Mouse (Mus musculus): ENCODE data around the gene Inhbc. TPM values are rescaled to one million over a fixed set of nuclear protein-coding genes. Genes with fewer than 3 reads are reported as not detected.

Inhbc gene
- polyA plus RNA-seq, 1 experiment from 2014 or later, result not detected

GRCm38 (mm10) chr10:127404701-127405100 is 34.5 kb upstream of the Inhbc start:
- Histone ChIP-seq H3K36me3 (ENCODE audit: control insufficient read depth, insufficient read depth, low read length) (peaks cover 10% of the 10 kb centered on the region), H3K27me3 (ENCODE audit: control insufficient read depth, insufficient read depth, low read length) (no peaks in the 10 kb centered on the region), H3K4me2 (replicated peaks; ENCODE audit: low read depth) (no peak overlapping the region), H3K4me1 (replicated peaks; ENCODE audit: control insufficient read depth, insufficient read depth) (no peaks in the 10 kb centered on the region), H3K9ac (ENCODE audit: low read length) (no peak overlapping the region), H3K9me3 (ENCODE audit: control insufficient read depth, low read length) (no peaks in the 10 kb centered on the region), H3K27ac (replicated peaks) (no peak overlapping the region), H3K4me3 (ENCODE audit: low read depth, low read length) (no peak overlapping the region)
- no peak for TF ChIP-seq CTCF (IDR thresholded peaks at IDR 0.05; ENCODE audit: low read depth)
- no peak for TF ChIP-seq EP300 (optimal IDR thresholded peaks at IDR 0.05)
- DNase-seq (ENCODE audit: low spot score) (no peak), ATAC-seq (ENCODE audit: low FRiP score, low TSS enrichment) (no peak)
- WGBS, result 90% methylated on average over 3 of the region's 3 CpGs

DNA sequence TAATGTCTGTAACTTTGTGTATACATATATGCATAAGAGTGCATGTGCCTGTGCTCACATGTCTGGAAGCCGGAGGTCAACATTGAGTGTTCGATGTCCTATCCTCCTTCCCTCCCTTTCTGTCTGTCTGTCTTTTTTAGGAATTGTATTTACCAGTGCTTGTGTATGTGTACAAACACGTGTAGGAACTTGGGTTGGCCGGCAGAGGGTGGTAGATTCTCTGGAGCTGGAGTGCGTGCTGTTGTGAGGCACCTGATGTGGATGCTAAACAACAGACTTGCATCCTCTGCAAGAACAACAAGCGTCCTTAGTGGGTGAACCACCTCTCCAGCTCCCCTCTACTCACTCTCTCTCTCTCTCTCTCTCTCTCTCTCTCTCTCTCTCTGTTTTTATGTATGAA is 21.5 kb upstream of the Inhbc start:
- Histone ChIP-seq H3K4me1 (replicated peaks; ENCODE audit: control insufficient read depth, insufficient read depth) (no peaks in the 10 kb centered on the region), H3K27me3 (ENCODE audit: control insufficient read depth, insufficient read depth, low read length) (no peaks in the 10 kb centered on the region), H3K9ac (ENCODE audit: low read length) (no peak overlapping the region), H3K4me3 (ENCODE audit: low read depth, low read length) (no peak overlapping the region), H3K9me3 (ENCODE audit: control insufficient read depth, low read length) (no peaks in the 10 kb centered on the region), H3K27ac (replicated peaks) (no peak overlapping the region), H3K4me2 (replicated peaks; ENCODE audit: low read depth) (no peak overlapping the region), H3K36me3 (ENCODE audit: control insufficient read depth, insufficient read depth, low read length) (peaks cover 7% of the 10 kb centered on the region; the same call in 1 of the 2 replicates)
- ATAC-seq (ENCODE audit: low FRiP score, low TSS enrichment) (no peak), DNase-seq (ENCODE audit: low spot score) (no peak)
- 82% methylated on average over 6 of the region's 6 CpGs for WGBS
- TF ChIP-seq CTCF (IDR thresholded peaks at IDR 0.05; ENCODE audit: low read depth), result peak; percentile 32; the same call in 1 of the 2 replicates
- TF ChIP-seq EP300 (optimal IDR thresholded peaks at IDR 0.05), result no peak

- no peaks in the 10 kb centered on the region for H3K27me3 ChIP-seq (ENCODE audit: control insufficient read depth, insufficient read depth, low read length)
- DNase-seq (ENCODE audit: low spot score) (no peak), ATAC-seq (ENCODE audit: low FRiP score, low TSS enrichment) (no peak)
- H3K4me2 ChIP-seq (replicated peaks; ENCODE audit: low read depth), result peak overlapping the region; percentile 77
- H3K36me3 ChIP-seq (ENCODE audit: control insufficient read depth, insufficient read depth, low read length), result no peaks in the 10 kb centered on the region
- 48% methylated on average over 2 of the region's 2 CpGs for WGBS
- TF ChIP-seq EP300 (optimal IDR thresholded peaks at IDR 0.05), result no peak
- no peak for TF ChIP-seq CTCF (IDR thresholded peaks at IDR 0.05; ENCODE audit: low read depth)
- peak overlapping the region; percentile 56; the same call in 1 of the 2 replicates for H3K27ac ChIP-seq (replicated peaks)
- H3K9ac ChIP-seq (ENCODE audit: low read length), result no peak overlapping the region
- no peaks in the 10 kb centered on the region for H3K4me1 ChIP-seq (replicated peaks; ENCODE audit: control insufficient read depth, insufficient read depth)
- no peaks in the 10 kb centered on the region for H3K9me3 ChIP-seq (ENCODE audit: control insufficient read depth, low read length)
- no peak overlapping the region for H3K4me3 ChIP-seq (ENCODE audit: low read depth, low read length)
Observed at GRCm38 (mm10) chr10:127381743-127382134, 11.5 kb upstream of the Inhbc start.

GRCm38 (mm10) chr10:127380767-127381742 is 10.8 kb upstream of the Inhbc start:
- H3K27ac ChIP-seq (replicated peaks), result peak overlapping the region; percentile 97
- H3K4me3 ChIP-seq (ENCODE audit: low read depth, low read length), result peak overlapping the region; percentile 66
- DNase-seq (ENCODE audit: low spot score), result peak; percentile 69
- H3K4me1 ChIP-seq (replicated peaks; ENCODE audit: control insufficient read depth, insufficient read depth), result no peaks in the 10 kb centered on the region
- no peaks in the 10 kb centered on the region for H3K36me3 ChIP-seq (ENCODE audit: control insufficient read depth, insufficient read depth, low read length)
- peak; percentile 75 for ATAC-seq (ENCODE audit: low FRiP score, low TSS enrichment)
- H3K27me3 ChIP-seq (ENCODE audit: control insufficient read depth, insufficient read depth, low read length), result no peaks in the 10 kb centered on the region
- WGBS, result 2% methylated on average over 30 of the region's 79 CpGs
- H3K9ac ChIP-seq (ENCODE audit: low read length), result peak overlapping the region; percentile 94
- H3K9me3 ChIP-seq (ENCODE audit: control insufficient read depth, low read length), result no peaks in the 10 kb centered on the region
- peak overlapping the region; percentile 77 for H3K4me2 ChIP-seq (replicated peaks; ENCODE audit: low read depth)
- TF ChIP-seq CTCF (IDR thresholded peaks at IDR 0.05; ENCODE audit: low read depth), result peak; percentile 35; the same call in 1 of the 2 replicates
- TF ChIP-seq EP300 (optimal IDR thresholded peaks at IDR 0.05), result no peak

DNA sequence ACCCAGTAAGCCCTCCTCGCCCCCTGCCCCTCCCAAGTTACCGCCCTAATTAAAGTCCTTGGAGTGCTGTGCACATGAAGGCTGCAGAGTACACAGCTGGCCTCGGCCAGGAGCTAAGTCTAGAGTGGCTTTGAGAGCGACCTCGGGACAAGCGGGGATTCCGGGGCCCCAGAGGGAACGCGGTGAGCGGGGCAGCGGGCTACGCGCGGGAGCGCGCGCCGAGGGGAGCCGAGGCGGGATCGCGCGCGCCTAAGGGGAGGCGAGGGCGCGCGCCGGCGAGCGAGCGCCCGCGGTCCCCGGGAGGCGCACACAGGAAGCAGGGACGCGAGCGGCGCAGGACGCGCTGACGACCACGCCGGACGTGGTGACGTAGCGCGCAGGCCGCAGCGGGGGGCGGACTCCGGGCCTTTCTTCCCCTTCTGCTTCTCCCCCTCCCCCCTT is 10.0 kb upstream of the Inhbc start, which contains the start of gene R3hdm2:
Gene R3hdm2 (plus strand): TSS at position 77 of the 441 bp plus-strand sequence.
- H3K9me3 ChIP-seq (ENCODE audit: control insufficient read depth, low read length), result no peaks in the 10 kb centered on the region
- under 1% methylated on average over 31 of the region's 53 CpGs for WGBS
- peak; percentile 94 for DNase-seq (ENCODE audit: low spot score)
- ATAC-seq (ENCODE audit: low FRiP score, low TSS enrichment), result peak; percentile 98
- H3K4me2 ChIP-seq (replicated peaks; ENCODE audit: low read depth), result peak within 1 kb of the TSS; percentile 77
- TF ChIP-seq CTCF (IDR thresholded peaks at IDR 0.05; ENCODE audit: low read depth), result no peak
- no peak for TF ChIP-seq EP300 (optimal IDR thresholded peaks at IDR 0.05)
- no peaks in the 10 kb centered on the region for H3K4me1 ChIP-seq (replicated peaks; ENCODE audit: control insufficient read depth, insufficient read depth)
- H3K9ac ChIP-seq (ENCODE audit: low read length), result peak within 1 kb of the TSS; percentile 94
- no peaks in the 10 kb centered on the region for H3K27me3 ChIP-seq (ENCODE audit: control insufficient read depth, insufficient read depth, low read length)
- H3K36me3 ChIP-seq (ENCODE audit: control insufficient read depth, insufficient read depth, low read length), result no peaks in the 10 kb centered on the region
- peak within 1 kb of the TSS; percentile 97 for H3K27ac ChIP-seq (replicated peaks)
- peak within 1 kb of the TSS; percentile 66 for H3K4me3 ChIP-seq (ENCODE audit: low read depth, low read length)

- no peaks in the 10 kb centered on the region for H3K4me1 ChIP-seq (replicated peaks; ENCODE audit: control insufficient read depth, insufficient read depth)
- peak overlapping the region; percentile 68 for H3K4me2 ChIP-seq (replicated peaks; ENCODE audit: low read depth)
- peak overlapping the region; percentile 59 for H3K4me3 ChIP-seq (ENCODE audit: low read depth, low read length)
- 81% methylated on average over 8 of the region's 8 CpGs for WGBS
- H3K9me3 ChIP-seq (ENCODE audit: control insufficient read depth, low read length), result no peaks in the 10 kb centered on the region
- no peak overlapping the region for H3K9ac ChIP-seq (ENCODE audit: low read length)
- DNase-seq (ENCODE audit: low spot score) (no peak), ATAC-seq (ENCODE audit: low FRiP score, low TSS enrichment) (no peak)
- H3K27ac ChIP-seq (replicated peaks), result peak overlapping the region; percentile 97
- TF ChIP-seq CTCF (IDR thresholded peaks at IDR 0.05; ENCODE audit: low read depth), result no peak
- no peak for TF ChIP-seq EP300 (optimal IDR thresholded peaks at IDR 0.05)
- H3K27me3 ChIP-seq (ENCODE audit: control insufficient read depth, insufficient read depth, low read length), result no peaks in the 10 kb centered on the region
- H3K36me3 ChIP-seq (ENCODE audit: control insufficient read depth, insufficient read depth, low read length), result no peaks in the 10 kb centered on the region
Observed at GRCm38 (mm10) chr10:127379654-127380053, 9.4 kb upstream of the Inhbc start.
